Mouse (Mus musculus) midbrain, embryonic 12.5 days (tissue): ENCODE data around the gene Sfxn2. TPM values are rescaled to one million over a fixed set of nuclear protein-coding genes. Genes with fewer than 3 reads are reported as not detected.
"Not testable (repeated sequence)": the region's sequence is repeated elsewhere in the genome, so short reads cannot be mapped to it uniquely, and the experiment has no call there.

ENCODE experiments used
- ATAC-seq: fragments of 200-750 bp; cut with Nextera tagmentation; 2 replicates; pipeline ENCODE4 v1.8.0; 2017; ENCODE audit warnings: low read depth, moderate TSS enrichment, moderate library complexity; ENCODE audit not compliant: low FRiP score
- H3K27ac ChIP-seq: fragments of 300-500 bp; sonication (generic); replicated peaks from 2 replicates; pipeline ENCODE4 v1.5.1; 2016; ENCODE audit warnings: mild to moderate bottlenecking
- H3K27me3 ChIP-seq: fragments of 300-500 bp; sonication (generic); 2 replicates; pipeline ENCODE4 v1.6.1; 2016; ENCODE audit warnings: mild to moderate bottlenecking
- H3K36me3 ChIP-seq: fragments of 300-500 bp; sonication (generic); 2 replicates; pipeline ENCODE4 v1.6.1; 2016
- H3K4me1 ChIP-seq: fragments of 300-500 bp; sonication (generic); 2 replicates; pipeline ENCODE4 v1.6.1; 2016
- H3K4me2 ChIP-seq: fragments of 300-500 bp; sonication (generic); replicated peaks from 2 replicates; pipeline ENCODE4 v1.6.1; 2016; ENCODE audit warnings: mild to moderate bottlenecking, moderate library complexity
- H3K4me3 ChIP-seq: fragments of 300-500 bp; sonication (generic); 2 replicates; pipeline ENCODE4 v1.5.1; 2016; ENCODE audit warnings: mild to moderate bottlenecking
- H3K9ac ChIP-seq: fragments of 300-500 bp; sonication (generic); replicated peaks from 2 replicates; pipeline ENCODE4 v1.6.1; 2016; ENCODE audit warnings: mild to moderate bottlenecking, moderate library complexity
- H3K9me3 ChIP-seq: fragments of 300-500 bp; sonication (generic); 2 replicates; pipeline ENCODE4 v1.6.1; 2016; ENCODE audit warnings: mild to moderate bottlenecking
- WGBS: fragments of 180-500 bp; shearing (Covaris S2); methylation state at CpG from one replicate; pipeline ENCODE4 v1.1.7; 2016; 5-methylcytosine and 5-hydroxymethylcytosine counted together
- polyA plus RNA-seq: library from polyadenylated mRNA; unstranded; fragments of >200 nt; fragmentation: Nextera tagmentation; extraction: Ambion mirVana; gene quantifications from 2 replicates; pipeline ENCODE4 v1.2.1, GENCODE M21; 2016

Gene Sfxn2
- polyA plus RNA-seq, 1 experiment from 2014 or later = 14.2 TPM

DNA sequence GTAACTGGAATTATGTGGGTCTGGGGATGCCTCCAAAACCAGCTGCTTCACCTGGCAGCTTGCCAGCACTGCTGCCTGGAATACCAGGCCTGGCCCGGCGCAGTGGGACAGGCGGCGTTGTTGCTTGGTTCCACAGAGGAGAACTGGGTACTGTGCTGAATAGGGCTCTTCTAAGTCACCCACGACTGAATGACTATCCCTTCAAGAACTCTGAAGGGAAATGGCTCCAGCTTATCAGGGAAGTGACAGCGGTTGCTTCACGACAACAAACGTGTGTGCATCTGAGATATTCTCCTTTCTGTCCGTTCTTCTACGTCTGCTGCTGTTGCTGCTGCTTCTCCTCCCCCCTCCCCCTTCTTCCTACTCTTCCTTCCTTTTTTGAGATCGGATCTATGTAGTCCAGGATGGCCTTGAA lies 19.6 kb upstream of the Sfxn2 start:
- Histone ChIP-seq H3K27me3 (no peaks in the 10 kb centered on the region), H3K9me3 (no peaks in the 10 kb centered on the region), H3K4me3 (no peak overlapping the region), H3K36me3 (peaks cover 72% of the 10 kb centered on the region), H3K4me1 (peaks cover 2% of the 10 kb centered on the region; the same call in 1 of the 2 replicates), H3K27ac (0 out of 2 replicates have a peak overlapping the region, but pooled peaks have one; percentile 60), H3K4me2 (no peak overlapping the region), H3K9ac (no peak overlapping the region)
- ATAC-seq = no peak
- 83% methylated on average over 11 of the region's 11 CpGs for WGBS

DNA sequence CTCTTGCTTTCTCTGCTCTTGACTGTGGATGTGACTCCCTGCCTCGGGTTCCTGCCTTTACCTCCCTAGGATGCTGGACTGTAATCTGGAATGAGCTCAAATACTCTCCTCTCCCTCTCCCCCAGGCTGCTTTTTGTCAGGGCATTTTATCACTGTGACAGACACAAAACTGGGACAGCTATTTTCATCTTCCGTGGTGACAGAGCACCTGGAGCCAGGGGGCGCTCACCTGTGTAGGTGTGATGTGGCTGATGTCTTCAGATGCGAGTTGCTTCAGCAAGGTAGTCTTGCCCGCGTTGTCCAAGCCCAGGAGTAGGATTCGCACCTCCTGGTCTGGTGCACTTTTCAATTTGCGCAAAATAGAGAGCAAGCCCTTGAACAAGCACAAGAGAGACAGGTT lies 15.2 kb upstream of the Sfxn2 start:
- H3K27ac ChIP-seq = no peak overlapping the region
- H3K27me3 ChIP-seq = no peaks in the 10 kb centered on the region
- H3K4me2 ChIP-seq = no peak overlapping the region
- peaks cover 2% of the 10 kb centered on the region; the same call in 1 of the 2 replicates for H3K4me1 ChIP-seq
- no peak overlapping the region for H3K9ac ChIP-seq
- H3K36me3 ChIP-seq = peaks cover 52% of the 10 kb centered on the region
- no peak for ATAC-seq
- no peak overlapping the region for H3K4me3 ChIP-seq
- no peaks in the 10 kb centered on the region for H3K9me3 ChIP-seq
- WGBS = 82% methylated on average over 8 of the region's 8 CpGs

DNA sequence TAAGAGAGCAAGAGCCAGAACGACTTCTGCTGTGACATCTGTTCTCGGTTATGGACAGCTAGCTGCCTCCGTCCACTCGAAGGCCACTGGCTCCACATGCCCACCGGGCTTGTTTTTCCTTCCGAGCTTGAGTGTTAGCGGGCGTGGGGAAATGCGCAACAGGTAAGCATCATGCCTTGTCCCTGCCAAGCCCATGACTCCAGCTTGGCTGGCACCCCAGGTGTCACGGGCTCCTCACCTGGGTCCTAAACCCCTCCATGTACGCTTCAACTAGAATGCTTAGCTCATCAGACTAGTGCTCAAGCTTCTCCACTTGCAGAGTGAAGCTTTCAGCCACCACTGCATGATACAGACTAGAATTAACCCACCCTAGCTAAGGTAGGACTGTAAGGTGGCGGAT lies 14.5 kb upstream of the Sfxn2 start:
- no peak overlapping the region for H3K4me2 ChIP-seq

DNA sequence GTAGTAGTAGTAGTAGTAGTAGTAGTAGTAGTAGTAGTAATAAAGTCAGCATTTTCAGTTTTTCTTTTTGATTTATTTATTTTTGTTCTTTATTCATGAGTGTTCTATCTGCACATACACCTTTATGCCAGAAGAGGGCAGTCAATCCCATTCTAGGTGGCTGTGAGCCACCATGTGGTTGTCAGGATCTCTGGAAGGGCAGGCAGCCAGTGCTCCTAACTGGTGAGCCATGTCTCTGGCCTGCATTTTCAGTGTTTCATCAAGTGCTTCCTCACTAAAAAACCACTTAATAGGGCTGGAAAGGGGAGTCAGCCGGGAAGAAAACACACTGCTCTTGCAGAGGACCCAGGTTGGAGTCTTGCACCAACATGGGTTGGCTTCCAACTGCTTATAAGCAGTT lies 11.0 kb upstream of the Sfxn2 start:
- Histone ChIP-seq H3K36me3 (peaks cover 18% of the 10 kb centered on the region), H3K9ac (no peak overlapping the region), H3K4me3 (no peak overlapping the region), H3K27ac (no peak overlapping the region), H3K27me3 (no peaks in the 10 kb centered on the region), H3K9me3 (no peaks in the 10 kb centered on the region), H3K4me1 (no peaks in the 10 kb centered on the region), H3K4me2 (no peak overlapping the region)
- no peak for ATAC-seq
- WGBS = 46% methylated on average over 1 of the region's 1 CpGs

More for the DNA sequence above, 14.5 kb upstream of the Sfxn2 start:
- Histone ChIP-seq H3K4me3 (no peak overlapping the region), H3K9ac (no peak overlapping the region), H3K9me3 (no peaks in the 10 kb centered on the region), H3K36me3 (peaks cover 49% of the 10 kb centered on the region), H3K27me3 (no peaks in the 10 kb centered on the region), H3K27ac (no peak overlapping the region), H3K4me1 (no peaks in the 10 kb centered on the region)
- no peak for ATAC-seq
- WGBS = 74% methylated on average over 12 of the region's 12 CpGs

DNA sequence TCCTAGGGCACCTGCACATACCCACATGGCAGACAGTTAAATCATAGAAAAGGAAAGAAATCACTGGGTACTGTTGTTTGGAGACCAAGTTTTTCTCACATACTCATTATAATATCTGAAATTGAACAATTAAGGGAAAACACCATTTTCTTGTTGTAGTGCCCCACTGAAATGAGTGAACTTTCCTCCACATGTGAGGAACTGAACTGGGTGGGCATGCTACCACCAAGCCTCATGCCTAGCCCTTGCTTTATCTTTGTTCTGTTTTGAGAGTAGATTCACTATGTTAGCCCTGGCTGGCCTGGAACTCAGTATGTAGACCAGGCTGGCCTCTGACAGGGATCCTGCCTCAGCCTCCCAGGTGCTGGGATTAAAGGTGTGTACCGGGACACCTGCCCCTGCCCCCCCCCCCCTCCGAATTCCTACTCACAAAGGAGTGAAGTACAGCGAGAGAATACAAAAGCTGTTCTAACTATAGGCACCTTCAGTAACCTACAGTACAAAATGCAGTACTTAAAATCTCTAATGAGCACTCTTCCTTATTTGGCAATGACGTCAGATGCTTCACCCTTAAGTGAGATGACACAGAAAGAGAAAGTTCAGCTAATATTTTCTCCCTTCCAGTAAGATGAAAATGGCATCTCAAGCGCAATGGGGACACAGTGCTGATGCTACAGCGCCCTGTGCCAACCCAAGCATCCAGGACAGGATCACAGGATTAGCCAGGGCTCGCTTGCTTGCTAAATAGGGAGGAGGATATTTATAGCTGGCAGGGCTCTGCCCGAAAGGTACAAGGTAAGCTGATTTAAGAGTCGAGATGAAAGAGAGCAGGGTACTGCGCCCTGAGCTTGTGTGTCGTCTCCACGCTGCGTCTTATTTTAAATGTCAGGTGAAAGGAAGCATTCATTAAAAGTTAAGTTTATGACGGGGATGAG lies 10.3 kb upstream of the Sfxn2 start:
- H3K36me3 ChIP-seq = peaks cover 15% of the 10 kb centered on the region
- H3K9ac ChIP-seq = no peak overlapping the region
- no peak for ATAC-seq
- no peak overlapping the region for H3K4me2 ChIP-seq
- H3K9me3 ChIP-seq = no peaks in the 10 kb centered on the region
- no peaks in the 10 kb centered on the region for H3K4me1 ChIP-seq
- no peak overlapping the region for H3K4me3 ChIP-seq
- no peak overlapping the region for H3K27ac ChIP-seq
- 91% methylated on average over 14 of the region's 14 CpGs for WGBS
- H3K27me3 ChIP-seq = no peaks in the 10 kb centered on the region

DNA sequence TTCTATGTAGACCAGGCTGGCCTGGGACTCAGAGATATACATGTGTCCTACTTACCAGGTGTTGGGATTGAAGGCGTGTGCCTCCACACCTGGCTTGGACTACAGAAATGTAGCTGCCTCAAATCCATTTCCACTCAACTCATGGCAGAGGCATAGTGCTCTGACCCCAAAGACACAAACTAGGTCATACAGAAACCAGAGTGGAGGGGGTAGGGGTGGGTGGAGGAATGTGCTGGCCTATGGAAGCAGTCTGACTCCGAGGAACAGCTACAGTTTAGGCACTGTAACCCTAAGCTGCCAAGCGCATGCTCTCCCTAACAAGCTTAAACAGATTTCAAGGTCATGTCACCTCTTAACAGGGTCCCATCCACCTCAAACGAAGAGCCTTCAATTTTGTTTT lies 9.6 kb upstream of the Sfxn2 start:
- Histone ChIP-seq H3K4me1 (no peaks in the 10 kb centered on the region), H3K9me3 (no peaks in the 10 kb centered on the region), H3K36me3 (peaks cover 12% of the 10 kb centered on the region), H3K9ac (no peak overlapping the region), H3K27ac (no peak overlapping the region), H3K4me2 (no peak overlapping the region), H3K4me3 (no peak overlapping the region), H3K27me3 (no peaks in the 10 kb centered on the region)
- ATAC-seq = no peak
- 89% methylated on average over 4 of the region's 4 CpGs for WGBS

DNA sequence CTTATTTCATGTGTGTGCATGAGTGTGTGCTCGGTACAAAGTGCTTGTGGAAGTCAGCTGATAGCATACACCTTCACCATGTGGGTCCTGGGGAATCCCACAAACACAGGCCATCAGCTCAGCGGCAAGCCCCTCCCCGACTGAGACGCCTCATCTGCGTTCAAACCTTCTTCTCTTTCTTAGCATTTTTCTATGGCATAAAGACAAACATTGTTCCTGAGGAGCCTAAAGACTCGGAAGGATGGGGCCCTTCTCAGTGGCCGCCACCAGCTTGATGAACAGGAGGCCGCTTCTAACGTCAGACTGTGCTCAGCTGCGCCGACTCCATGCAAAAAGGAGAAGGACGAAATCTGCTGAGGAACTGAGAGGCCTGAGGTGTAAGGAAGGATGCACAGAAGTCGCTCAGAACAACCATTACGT lies 9.1 kb upstream of the Sfxn2 start:
- no peak overlapping the region for H3K27ac ChIP-seq

DNA sequence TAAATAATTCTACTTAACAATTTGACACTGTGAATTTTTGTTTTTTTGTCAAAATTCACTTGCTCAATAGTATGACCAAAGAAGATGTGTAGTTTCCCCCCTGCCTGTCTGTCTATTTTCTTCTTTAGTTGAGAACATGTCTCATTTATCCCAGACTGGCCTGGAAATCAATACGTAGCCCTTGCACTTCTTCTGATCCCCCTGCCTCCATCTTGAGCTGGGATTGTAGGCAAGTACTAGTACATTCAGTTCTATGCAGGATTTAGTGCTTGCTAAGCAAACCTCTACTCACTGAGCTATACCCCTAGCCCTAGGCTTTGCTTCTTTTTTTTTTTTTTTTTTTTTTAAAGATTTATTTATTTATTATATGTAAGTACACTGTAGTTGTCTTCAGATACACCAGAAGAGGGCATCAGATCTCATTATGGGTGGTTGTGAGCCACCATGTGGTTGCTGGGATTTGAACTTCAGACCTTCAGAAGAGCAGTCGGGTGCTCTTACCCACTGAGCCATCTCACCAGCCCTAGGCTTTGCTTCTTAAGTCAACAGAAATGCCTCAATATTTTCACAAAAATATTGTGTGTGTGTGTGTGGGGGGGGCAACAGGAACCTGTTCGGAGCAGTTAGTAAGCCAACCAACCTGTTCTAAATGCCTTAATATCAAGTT lies 1.8 kb upstream of the Sfxn2 start:
- Histone ChIP-seq H3K4me2 (peak overlapping the region; percentile 82), H3K4me3 (peak overlapping the region; percentile 82), H3K9ac (0 out of 2 replicates have a peak overlapping the region, but pooled peaks have one; percentile 86), H3K4me1 (peaks cover 28% of the 10 kb centered on the region)
- WGBS = 85% methylated on average over 3 of the region's 3 CpGs
- not testable (repeated sequence) for H3K27me3 ChIP-seq, ATAC-seq, H3K36me3 ChIP-seq, H3K27ac ChIP-seq, H3K9me3 ChIP-seq

More for the DNA sequence above, 9.1 kb upstream of the Sfxn2 start:
- H3K4me3 ChIP-seq = no peak overlapping the region
- H3K4me2 ChIP-seq = no peak overlapping the region
- no peak for ATAC-seq
- H3K9ac ChIP-seq = 0 out of 2 replicates have a peak overlapping the region, but pooled peaks have one; percentile 6
- no peaks in the 10 kb centered on the region for H3K9me3 ChIP-seq
- H3K4me1 ChIP-seq = no peaks in the 10 kb centered on the region
- peaks cover 12% of the 10 kb centered on the region for H3K36me3 ChIP-seq
- no peaks in the 10 kb centered on the region for H3K27me3 ChIP-seq
- 79% methylated on average over 14 of the region's 14 CpGs for WGBS

DNA sequence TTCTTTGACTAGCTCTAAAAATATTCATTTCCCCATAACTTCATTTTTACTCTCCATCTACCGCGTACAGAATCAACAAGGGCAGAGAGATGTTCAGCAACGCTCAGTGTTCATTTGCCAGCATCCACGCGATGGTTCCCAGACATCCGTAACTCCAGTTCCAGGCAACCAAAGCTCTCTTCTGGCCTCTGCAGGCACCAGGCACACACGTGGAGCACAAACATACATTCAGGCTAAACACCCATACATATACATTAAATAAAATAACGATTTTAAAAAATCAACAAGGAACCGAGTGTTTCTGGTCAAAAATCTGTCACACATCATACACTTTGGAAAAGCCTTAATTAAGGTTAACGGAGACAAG lies 1.3 kb upstream of the Sfxn2 start:
- peak overlapping the region; percentile 82 for H3K4me3 ChIP-seq
- peak overlapping the region; percentile 82 for H3K4me2 ChIP-seq
- H3K36me3 ChIP-seq = 0 out of 2 replicates have a peak, but pooled peaks cover 4% of the 10 kb centered on the region
- 16% methylated on average over 10 of the region's 10 CpGs for WGBS
- H3K9ac ChIP-seq = peak overlapping the region; percentile 86
- no peaks in the 10 kb centered on the region for H3K27me3 ChIP-seq
- H3K9me3 ChIP-seq = no peaks in the 10 kb centered on the region
- H3K27ac ChIP-seq = peak overlapping the region; percentile 81; the same call in 1 of the 2 replicates
- peaks cover 28% of the 10 kb centered on the region for H3K4me1 ChIP-seq
- no peak for ATAC-seq

DNA sequence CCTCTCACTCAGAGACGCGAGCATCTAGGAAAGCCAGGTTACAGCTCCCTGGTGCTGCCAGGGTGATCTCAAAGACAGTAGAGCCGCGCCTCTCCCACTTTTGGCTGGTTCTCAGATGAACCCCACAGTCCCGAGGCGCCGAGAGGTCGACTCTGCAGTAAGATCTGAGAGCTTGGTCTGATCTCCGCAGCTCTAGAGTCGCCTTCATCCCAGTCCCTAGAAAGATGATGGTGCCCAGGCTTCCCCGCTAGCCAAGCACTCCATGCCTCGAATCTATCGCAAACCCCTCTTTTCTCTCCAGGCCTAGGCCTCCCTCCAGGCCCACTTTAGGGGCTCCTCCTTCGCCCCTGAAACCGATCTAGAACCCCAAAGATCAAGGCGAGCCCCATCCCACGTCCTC lies 617 bp upstream of the Sfxn2 start:
- H3K27me3 ChIP-seq = no peaks in the 10 kb centered on the region
- H3K4me2 ChIP-seq = peak overlapping the region; percentile 82
- peak overlapping the region; percentile 81 for H3K27ac ChIP-seq
- H3K9ac ChIP-seq = peak overlapping the region; percentile 86
- no peaks in the 10 kb centered on the region for H3K9me3 ChIP-seq
- peaks cover 28% of the 10 kb centered on the region for H3K4me1 ChIP-seq
- H3K4me3 ChIP-seq = peak overlapping the region; percentile 82
- under 1% methylated on average over 17 of the region's 17 CpGs for WGBS
- peak; percentile 53 for ATAC-seq
- H3K36me3 ChIP-seq = 0 out of 2 replicates have a peak, but pooled peaks cover 2% of the 10 kb centered on the region

DNA sequence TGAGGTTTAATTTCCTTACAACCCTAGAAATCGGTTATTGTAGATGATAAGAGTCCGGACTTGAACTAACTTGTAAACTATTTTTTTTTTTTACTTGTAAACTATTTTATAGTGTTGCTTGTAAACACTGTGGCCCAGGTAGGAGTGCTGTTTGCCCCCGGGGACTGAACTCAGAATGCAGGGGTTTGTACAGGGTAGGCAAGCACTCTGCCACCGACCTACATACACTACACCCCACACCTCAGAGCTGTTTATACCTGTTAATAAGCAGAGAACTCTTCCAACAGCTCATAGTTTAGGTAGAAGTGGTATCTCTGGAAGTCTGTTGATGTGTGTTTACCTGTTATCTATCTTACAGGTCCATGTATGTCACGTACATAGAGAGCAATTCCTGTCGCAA lies 825 bp downstream of the Sfxn2 start:
- Histone ChIP-seq H3K9me3 (no peaks in the 10 kb centered on the region), H3K27me3 (no peaks in the 10 kb centered on the region), H3K9ac (peak overlapping the region; percentile 69), H3K27ac (no peak overlapping the region), H3K4me1 (peaks cover 28% of the 10 kb centered on the region), H3K36me3 (no peaks in the 10 kb centered on the region), H3K4me2 (peak overlapping the region; percentile 82), H3K4me3 (peak overlapping the region; percentile 82)
- ATAC-seq = no peak
- WGBS = 52% methylated on average over 6 of the region's 6 CpGs

DNA sequence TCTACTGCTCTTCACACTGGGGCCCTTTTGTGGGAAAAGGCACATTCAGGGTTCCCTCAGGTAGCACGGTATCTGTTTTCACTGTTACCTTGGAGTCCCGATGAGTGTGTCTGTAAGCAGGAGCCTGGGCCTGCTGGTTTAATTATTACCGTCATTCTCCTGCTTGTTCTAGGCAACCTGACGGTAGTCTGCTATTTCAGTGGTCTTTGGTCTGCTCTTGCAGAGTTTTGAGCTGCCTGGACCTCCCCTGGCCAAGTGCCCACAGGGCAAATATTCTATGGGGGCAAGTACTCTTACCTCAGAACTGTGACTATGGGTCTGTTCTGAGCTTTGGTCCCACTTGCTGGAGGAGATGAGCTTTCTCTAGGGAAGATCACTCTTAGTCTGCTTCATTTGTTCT lies 2.0 kb downstream of the Sfxn2 start:
- peaks cover 28% of the 10 kb centered on the region for H3K4me1 ChIP-seq
- no peak overlapping the region for H3K9ac ChIP-seq
- H3K36me3 ChIP-seq = no peaks in the 10 kb centered on the region
- H3K4me3 ChIP-seq = no peak overlapping the region
- ATAC-seq = no peak
- H3K27ac ChIP-seq = no peak overlapping the region
- H3K27me3 ChIP-seq = no peaks in the 10 kb centered on the region
- H3K4me2 ChIP-seq = no peak overlapping the region
- 84% methylated on average over 4 of the region's 4 CpGs for WGBS
- no peaks in the 10 kb centered on the region for H3K9me3 ChIP-seq
